Mouse (Mus musculus) liver, postnatal 0 days (tissue): Measurements from ENCODE around the gene Cyp4b1.
"Not testable (repeated sequence)": the region's sequence is repeated elsewhere in the genome, so short reads cannot be mapped to it uniquely, and the experiment has no call there.

Source experiments
- CTCF ChIP-seq: sonication (generic); IDR thresholded peaks from 2 replicates; pipeline ENCODE4 v1.5.1; 2016; ENCODE audit warnings: antibody characterized with exemption, low read depth
- EP300 ChIP-seq: IDR thresholded peaks from 2 replicates; pipeline ENCODE4 v1.6.1; 2016; ENCODE audit warnings: antibody characterized with exemption, low read depth, mild to moderate bottlenecking

- TF ChIP-seq CTCF, EP300: not testable (repeated sequence)
These were observed 9.0 kb upstream of the Cyp4b1 start for GRCm38 (mm10) chr4:115656535-115656922.
